Mouse (Mus musculus): ENCODE results near the gene Ifi206.

DNA sequence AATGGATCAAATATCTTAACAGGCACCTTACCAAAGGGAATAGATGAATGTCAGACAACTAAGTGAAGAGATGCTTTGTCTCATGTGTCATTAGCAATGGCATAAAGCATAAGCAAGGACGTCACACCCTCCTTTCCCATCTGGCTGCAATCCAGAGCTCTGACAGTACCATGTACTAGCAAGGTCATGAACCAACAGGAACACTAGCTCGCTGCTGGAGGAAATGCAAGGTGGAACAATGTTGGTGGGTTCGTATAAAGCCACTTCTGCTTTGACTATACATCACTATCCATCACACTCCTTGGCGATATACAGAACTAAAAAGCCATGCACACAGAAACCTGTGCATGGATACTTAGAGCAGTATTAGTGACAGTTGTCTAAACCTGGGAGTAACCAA lies 43.8 kb downstream of the Ifi206 start:
- no peak for TF ChIP-seq CTCF (IDR thresholded peaks at IDR 0.05; ENCODE audit: low read depth, low read length)
- no peak for TF ChIP-seq POLR2A (IDR thresholded peaks at IDR 0.05; ENCODE audit: extremely low read depth, insufficient read depth, low read length)

Data from liver, adult 2 months (tissue).